Mouse (Mus musculus): Measurements from ENCODE around the gene Gk.

DNA sequence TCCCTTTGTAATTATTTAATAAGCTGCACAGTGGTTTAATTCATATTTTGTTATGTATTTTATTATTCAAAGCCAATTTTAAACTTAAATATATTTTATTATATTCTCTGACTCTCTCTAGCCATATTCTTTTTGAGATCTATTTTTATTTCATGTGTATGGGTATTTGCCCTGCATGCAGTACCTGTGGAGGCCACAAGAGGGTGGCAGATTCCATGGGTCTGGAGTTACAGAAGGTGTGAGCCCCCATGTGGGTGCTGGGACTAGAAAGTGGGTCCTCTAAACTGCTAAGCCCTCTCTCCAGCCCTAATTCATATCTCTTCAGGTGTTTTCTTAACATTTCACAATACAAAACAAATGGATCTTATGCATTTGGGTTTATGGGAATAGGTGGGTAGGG is 55.4 kb downstream of the Gk start:
- TF ChIP-seq CTCF (conservative IDR thresholded peaks at IDR 0.05 in 1 of 2, IDR thresholded peaks at IDR 0.05 in 1 of 2; ENCODE audit: low read depth in 2 of 2, low read length in 2 of 2) (peak; percentile 34 to 58), SMC3 (IDR thresholded peaks at IDR 0.05; ENCODE audit: low read depth, low read length) (peak; percentile 50), MEF2A (IDR thresholded peaks at IDR 0.05; ENCODE audit: borderline replicate concordance, low read depth, low read length) (no peak), TCF12 (IDR thresholded peaks at IDR 0.05; ENCODE audit: low read depth, low read length) (no peak), ELF1 (IDR thresholded peaks at IDR 0.05; ENCODE audit: low read depth, low read length) (no peak), NRF1 (IDR thresholded peaks at IDR 0.05; ENCODE audit: low read depth, low read length) (no peak), POLR2A (IDR thresholded peaks at IDR 0.05; ENCODE audit: low read depth, low read length) (no peak), ZMIZ1 (IDR thresholded peaks at IDR 0.05; ENCODE audit: low read depth, low read length) (no peak), PAX5 (IDR thresholded peaks at IDR 0.05; ENCODE audit: low read length) (no peak), MAZ (IDR thresholded peaks at IDR 0.05; ENCODE audit: low read depth, low read length) (no peak), UBTF (IDR thresholded peaks at IDR 0.05; ENCODE audit: low read depth, low read length) (no peak), E2F4 (IDR thresholded peaks at IDR 0.05; ENCODE audit: insufficient replicate concordance, low read depth, low read length) (no peak), JUND (conservative IDR thresholded peaks at IDR 0.05; ENCODE audit: low read depth, low read length) (no peak), USF1 (IDR thresholded peaks at IDR 0.05; ENCODE audit: low read depth, low read length) (no peak)
